Mouse (Mus musculus) heart, postnatal 25 days (tissue): ENCODE measurements around the gene Pan3. TPM values are rescaled to one million over a fixed set of nuclear protein-coding genes. Genes with fewer than 3 reads are reported as not detected.

Source experiments
- DNase-seq: peaks from one replicate; pipeline ENCODE4 v3.0.0; 2022; ENCODE audit warnings: low spot score
- intact Hi-C: fragments of 180-260 bp; cut with DNase I; formaldehyde crosslinking; loops from one replicate; pipeline ENCODE4 v1.15.1; 2025
- total RNA-seq, 2 experiments: library from RNA; stranded (reverse); gene quantifications; 2 replicates each; pipeline ENCODE4 v1.2.3; 2021

Pan3 gene
- total RNA-seq, 2 experiments from 2014 or later: 29.5 to 34.1 TPM

- intact Hi-C loops: loop anchor here (5.0 kb wide), 1 partner anchor 102 kb away; no protein-coding TSS in a partner anchor
These were observed 487 bp downstream of the Pan3 start for GRCm38 (mm10) chr5:147430361-147430935.

GRCm38 (mm10) chr5:147430936-147431839 is 1.2 kb downstream of the Pan3 start:
- DNase-seq: peak; percentile 54
- intact Hi-C loops: loop anchor here (5.0 kb wide), 1 partner anchor 101 kb away; no protein-coding TSS in a partner anchor

More at GRCm38 (mm10) chr5:147430361-147430935, 487 bp downstream of the Pan3 start:
- DNase-seq: no peak

- intact Hi-C loops: loop anchor here (5.0 kb wide), 1 partner anchor 99 kb away; no protein-coding TSS in a partner anchor
- DNase-seq: no peak
These were observed 3.0 kb downstream of the Pan3 start for GRCm38 (mm10) chr5:147432927-147433326.

- intact Hi-C loops: no loop called here
- DNase-seq: no peak
These were observed 5.3 kb downstream of the Pan3 start for GRCm38 (mm10) chr5:147435224-147435623.

- DNase-seq: no peak
- intact Hi-C loops: no loop called here
These were observed 5.8 kb downstream of the Pan3 start for GRCm38 (mm10) chr5:147435751-147436150.

GRCm38 (mm10) chr5:147436491-147436890 is 6.5 kb downstream of the Pan3 start:
- no peak for DNase-seq
- intact Hi-C loops: no loop called here

GRCm38 (mm10) chr5:147440996-147441507 is 11.1 kb downstream of the Pan3 start:
- intact Hi-C loops: no loop called here
- no peak for DNase-seq

GRCm38 (mm10) chr5:147441979-147442378 is 12.0 kb downstream of the Pan3 start:
- intact Hi-C loops: no loop called here
- no peak for DNase-seq

GRCm38 (mm10) chr5:147442741-147443140 is 12.8 kb downstream of the Pan3 start:
- DNase-seq: no peak
- intact Hi-C loops: no loop called here

- intact Hi-C loops: no loop called here
- DNase-seq: no peak
These were observed 14.3 kb downstream of the Pan3 start for GRCm38 (mm10) chr5:147444298-147444697.

GRCm38 (mm10) chr5:147444757-147445156 is 14.8 kb downstream of the Pan3 start:
- no peak for DNase-seq
- intact Hi-C loops: no loop called here

GRCm38 (mm10) chr5:147445252-147445651 is 15.3 kb downstream of the Pan3 start:
- intact Hi-C loops: no loop called here
- DNase-seq: no peak

- intact Hi-C loops: no loop called here
These were observed 18.6 kb downstream of the Pan3 start for GRCm38 (mm10) chr5:147448526-147448925.

GRCm38 (mm10) chr5:147448933-147449332 is 19.0 kb downstream of the Pan3 start:
- intact Hi-C loops: no loop called here
- no peak for DNase-seq

More at GRCm38 (mm10) chr5:147448526-147448925, 18.6 kb downstream of the Pan3 start:
- DNase-seq: no peak

GRCm38 (mm10) chr5:147456491-147456890 is 26.5 kb downstream of the Pan3 start:
- intact Hi-C loops: loop anchor here (5.0 kb wide), 1 partner anchor 56 kb away; no protein-coding TSS in a partner anchor
- DNase-seq: no peak

- DNase-seq: no peak
- intact Hi-C loops: loop anchor here (5.0 kb wide), 1 partner anchor 52 kb away; no protein-coding TSS in a partner anchor
These were observed 30.0 kb downstream of the Pan3 start for GRCm38 (mm10) chr5:147459821-147460567.

- intact Hi-C loops: no loop called here
- DNase-seq: no peak
These were observed 33.3 kb downstream of the Pan3 start for GRCm38 (mm10) chr5:147463251-147463650.

- no peak for DNase-seq
- intact Hi-C loops: loop anchor here (5.0 kb wide), 1 partner anchor 39 kb away; no protein-coding TSS in a partner anchor
These were observed 36.4 kb downstream of the Pan3 start for GRCm38 (mm10) chr5:147466361-147466760.

GRCm38 (mm10) chr5:147471163-147471562 is 41.2 kb downstream of the Pan3 start:
- DNase-seq: no peak
- intact Hi-C loops: no loop called here

GRCm38 (mm10) chr5:147473071-147473470 is 43.1 kb downstream of the Pan3 start:
- intact Hi-C loops: no loop called here
- DNase-seq: no peak
